Mouse (Mus musculus): ENCODE measurements around the gene Arvcf.

DNA sequence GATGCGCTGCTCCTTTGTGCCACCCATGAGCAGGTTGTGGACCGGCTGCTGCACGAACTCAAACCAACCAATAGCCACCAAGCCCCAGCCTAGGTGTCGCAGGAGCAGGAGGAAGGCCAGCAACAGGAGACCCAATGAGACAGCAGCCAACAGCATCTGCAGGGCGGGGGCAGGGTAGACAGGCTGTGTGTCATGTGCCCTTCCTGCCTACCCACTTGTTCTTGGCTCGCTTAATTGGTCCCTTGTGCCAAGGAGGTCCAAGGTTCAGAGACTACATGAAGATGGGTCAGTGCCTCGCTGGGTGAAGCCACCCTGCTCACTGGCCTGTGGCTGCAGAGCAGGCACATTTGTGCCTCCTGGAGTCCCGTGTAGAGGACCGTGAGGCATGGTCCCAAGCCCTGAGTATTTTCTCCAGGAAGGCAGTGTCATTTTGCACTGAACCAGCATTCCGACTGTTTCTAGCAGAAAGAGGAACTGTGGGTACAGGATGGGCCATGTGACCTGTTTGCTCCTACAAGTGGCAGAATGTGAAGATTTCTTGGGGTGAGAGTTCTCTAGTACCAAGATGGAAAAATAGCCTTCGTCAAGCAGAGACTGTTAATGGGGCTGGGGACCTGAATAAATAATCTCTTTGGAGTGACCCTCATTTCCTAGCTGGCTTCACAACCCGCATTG, 64.0 kb downstream of the Arvcf start:
- no peak for TF ChIP-seq POLR2A (IDR thresholded peaks at IDR 0.05; ENCODE audit: insufficient read depth, low read length)
- no peak for TF ChIP-seq EP300 (IDR thresholded peaks at IDR 0.05; ENCODE audit: insufficient read depth, low read depth, low read length)
